Mouse (Mus musculus) liver (tissue): Measurements from ENCODE around the gene Lce3a.
A peak's percentile ranks its signal among the peaks of the same experiment; 100 is the strongest.

Experiments
- DNase-seq: peaks from one replicate; pipeline ENCODE4 v3.0.0-alpha.2; 2020; ENCODE audit warnings: mixed read lengths

The Lce3a gene

GRCm38 (mm10) chr3:92926130-92926529 lies at the start of gene Lce3a:
Gene Lce3a, minus strand, starts transcription at chr3:92926230.
- no peak for DNase-seq

- DNase-seq: no peak
Observed at GRCm38 (mm10) chr3:92966761-92967160, 40.7 kb upstream of the Lce3a start, which contains the start of gene Lce3e. Gene Lce3e, plus strand, starts transcription at chr3:92967061.

- DNase-seq: no peak
Observed at GRCm38 (mm10) chr3:92957090-92957489, 31.1 kb upstream of the Lce3a start, which contains the start of gene Lce3d. Gene Lce3d, plus strand, starts transcription at chr3:92957390.

- no peak for DNase-seq
Observed at GRCm38 (mm10) chr3:92944186-92944585, 18.2 kb upstream of the Lce3a start, which contains the start of gene Lce3c. Gene Lce3c, plus strand, starts transcription at chr3:92944486.

GRCm38 (mm10) chr3:92932679-92933078 lies 6.6 kb upstream of the Lce3a start, which contains the start of gene Lce3b:
Gene Lce3b, plus strand, starts transcription at chr3:92932979.
- no peak for DNase-seq

- DNase-seq: peak; percentile 5
Observed at GRCm38 (mm10) chr3:92920364-92920763, 5.7 kb downstream of the Lce3a start.

GRCm38 (mm10) chr3:92907571-92907970 lies 18.5 kb downstream of the Lce3a start:
- no peak for DNase-seq

GRCm38 (mm10) chr3:92905182-92905581 lies 20.8 kb downstream of the Lce3a start:
- no peak for DNase-seq

- DNase-seq: no peak
Observed at GRCm38 (mm10) chr3:92903640-92904039, 22.4 kb downstream of the Lce3a start.

- peak; percentile 29 for DNase-seq
Observed at GRCm38 (mm10) chr3:92902992-92903391, 23.0 kb downstream of the Lce3a start.

- no peak for DNase-seq
Observed at GRCm38 (mm10) chr3:92894489-92894888, 31.5 kb downstream of the Lce3a start.

GRCm38 (mm10) chr3:92894063-92894462 lies 32.0 kb downstream of the Lce3a start:
- no peak for DNase-seq
